Mouse (Mus musculus) erythroblast, embryonic 14.5 days (primary cell): Measurements from ENCODE around the gene Tnr. TPM values are rescaled to one million over a fixed set of nuclear protein-coding genes. Genes with fewer than 3 reads are reported as not detected.

Experiments
- H3K27me3 ChIP-seq: 2 replicates; pipeline ENCODE4 v1.6.1; 2012; ENCODE audit warnings: inconsistent platforms; ENCODE audit not compliant: control insufficient read depth
- H3K36me3 ChIP-seq: 2 replicates; pipeline ENCODE4 v1.6.1; 2012; ENCODE audit warnings: mild to moderate bottlenecking, inconsistent platforms; ENCODE audit not compliant: control insufficient read depth
- H3K4me1 ChIP-seq: 2 replicates; pipeline ENCODE4 v1.6.1; 2012; ENCODE audit warnings: inconsistent platforms; ENCODE audit not compliant: control insufficient read depth
- H3K4me3 ChIP-seq: replicated peaks from 2 replicates; pipeline ENCODE3; 2012; ENCODE audit warnings: moderate library complexity, mild to moderate bottlenecking, inconsistent platforms
- H3K9me3 ChIP-seq: 2 replicates; pipeline ENCODE4 v1.6.1; 2012; ENCODE audit warnings: low read length, inconsistent platforms, mixed read lengths; ENCODE audit not compliant: control insufficient read depth
- GATA1 ChIP-seq: IDR thresholded peaks from 2 replicates; pipeline ENCODE4 v1.6.1; 2012; ENCODE audit warnings: low read length, inconsistent platforms, mixed read lengths
- TAL1 ChIP-seq: IDR thresholded peaks from 3 replicates; pipeline ENCODE4 v1.6.1; 2012; ENCODE audit warnings: low read length, inconsistent platforms, mixed read lengths
- polyA plus RNA-seq: library from polyadenylated mRNA; stranded (reverse); fragments of >175 nt; gene quantifications from 2 replicates; pipeline ENCODE4 v1.2.3, GENCODE M21; 2012

Gene Tnr
- polyA plus RNA-seq, 1 experiment, result not detected

DNA sequence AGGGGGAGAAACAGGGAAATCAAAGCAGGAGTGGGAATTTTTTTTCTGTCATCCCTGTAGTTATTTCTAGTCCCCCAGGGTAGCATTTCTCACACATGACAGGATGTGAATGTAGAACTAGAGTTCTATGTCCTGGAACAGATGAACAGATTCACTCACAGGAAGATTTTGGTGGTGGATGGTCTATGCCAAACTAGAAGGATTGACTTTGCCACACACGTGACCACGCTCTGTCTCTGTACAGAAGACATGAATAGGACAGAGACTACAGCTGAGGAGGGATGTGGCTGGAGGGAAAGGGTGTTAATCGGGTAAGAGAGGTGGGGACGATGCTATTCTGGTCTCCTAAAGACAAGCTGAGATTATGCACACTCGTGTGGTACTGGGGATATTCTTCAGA lies 51.1 kb downstream of the Tnr start:
- Histone ChIP-seq H3K4me1 (no peaks in the 10 kb centered on the region), H3K4me3 (no peak overlapping the region), H3K9me3 (no peaks in the 10 kb centered on the region), H3K27me3 (no peaks in the 10 kb centered on the region), H3K36me3 (no peaks in the 10 kb centered on the region)
- no peak for TF ChIP-seq TAL1
- TF ChIP-seq GATA1, result no peak

DNA sequence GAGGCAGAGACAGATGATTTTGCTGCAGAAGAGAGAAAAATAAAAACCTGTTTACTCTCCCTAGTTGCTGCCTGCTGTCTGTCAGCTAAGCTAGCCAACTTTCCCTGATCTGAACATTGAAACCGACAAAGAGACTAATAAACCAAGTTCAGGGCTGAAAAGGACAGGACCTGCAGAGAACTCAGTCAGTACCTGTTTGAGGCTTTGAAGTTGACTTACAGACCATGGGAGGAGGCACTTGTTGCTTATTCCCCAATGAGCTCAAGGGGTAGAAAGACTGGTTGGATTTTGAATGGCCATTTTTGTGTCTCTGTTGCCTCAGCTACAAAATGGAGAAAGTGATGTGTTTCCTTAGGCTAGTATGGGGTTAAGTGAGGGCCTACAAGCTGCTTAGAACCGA lies 52.7 kb downstream of the Tnr start:
- H3K4me3 ChIP-seq, result no peak overlapping the region
- no peaks in the 10 kb centered on the region for H3K36me3 ChIP-seq
- H3K4me1 ChIP-seq, result no peaks in the 10 kb centered on the region
- H3K27me3 ChIP-seq, result no peaks in the 10 kb centered on the region
- TF ChIP-seq TAL1 (no peak), GATA1 (no peak)
- no peaks in the 10 kb centered on the region for H3K9me3 ChIP-seq

GRCm38 (mm10) chr1:159578391-159578790 lies 54.8 kb downstream of the Tnr start:
- no peak for TF ChIP-seq GATA1
- TF ChIP-seq TAL1, result no peak
- Histone ChIP-seq H3K27me3 (no peaks in the 10 kb centered on the region), H3K4me1 (no peaks in the 10 kb centered on the region), H3K36me3 (no peaks in the 10 kb centered on the region), H3K9me3 (no peaks in the 10 kb centered on the region), H3K4me3 (no peak overlapping the region)

DNA sequence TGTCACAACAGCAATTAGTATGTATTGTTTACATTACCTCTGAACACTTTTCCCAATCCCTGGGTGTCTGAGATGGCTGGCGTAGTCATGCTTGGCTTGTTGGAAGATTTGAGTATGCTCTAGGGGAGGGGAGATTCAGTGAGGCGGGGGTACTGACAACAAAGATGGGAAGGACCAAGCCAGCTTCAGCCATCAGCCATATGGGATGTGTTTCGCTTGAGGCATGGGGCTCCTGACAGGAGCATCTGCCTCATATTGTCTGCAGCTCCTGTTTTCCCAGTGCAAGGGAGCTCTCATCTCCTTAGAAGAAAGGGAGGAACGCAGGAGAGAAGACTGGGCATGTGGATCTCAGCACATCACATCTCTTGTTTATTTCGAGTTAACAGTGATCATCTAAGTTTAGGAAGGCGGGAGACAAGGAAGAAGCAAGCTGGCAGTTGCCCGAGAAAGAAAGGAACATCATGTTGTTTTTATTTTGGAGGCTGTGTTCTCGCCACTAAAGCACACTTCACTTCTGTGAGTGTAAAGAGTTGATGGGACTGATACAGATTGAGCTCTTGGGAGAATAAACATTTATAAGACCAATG lies 56.9 kb downstream of the Tnr start:
- TF ChIP-seq GATA1 (no peak), TAL1 (no peak)

DNA sequence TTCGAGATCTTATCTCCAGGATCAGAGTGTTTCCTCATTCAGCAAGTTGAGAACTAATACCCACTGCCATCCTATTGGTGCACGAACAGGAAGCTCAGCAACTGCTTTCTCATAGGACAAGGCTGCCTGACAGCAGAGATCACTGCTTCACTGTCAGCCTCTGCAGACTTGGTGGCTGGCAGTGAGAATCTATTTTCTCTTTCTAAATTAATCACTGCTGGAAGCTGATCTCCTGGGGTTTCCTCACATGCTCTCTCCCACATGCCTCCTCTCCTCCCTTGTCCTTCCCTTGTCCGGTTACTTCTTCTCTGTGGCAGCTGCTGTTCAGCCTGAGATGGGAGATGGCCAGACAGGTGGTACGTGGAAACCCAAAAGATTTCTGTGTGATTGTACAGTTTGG lies 60.3 kb downstream of the Tnr start:
- no peak for TF ChIP-seq GATA1
- TF ChIP-seq TAL1, result no peak
- H3K4me3 ChIP-seq, result no peak overlapping the region
- no peaks in the 10 kb centered on the region for H3K36me3 ChIP-seq
- H3K27me3 ChIP-seq, result no peaks in the 10 kb centered on the region
- no peaks in the 10 kb centered on the region for H3K4me1 ChIP-seq
- H3K9me3 ChIP-seq, result peaks cover 4% of the 10 kb centered on the region

More for the DNA sequence above, 56.9 kb downstream of the Tnr start:
- Histone ChIP-seq H3K27me3 (no peaks in the 10 kb centered on the region), H3K4me1 (no peaks in the 10 kb centered on the region), H3K4me3 (no peak overlapping the region), H3K9me3 (no peaks in the 10 kb centered on the region; the same call in 1 of the 2 replicates), H3K36me3 (no peaks in the 10 kb centered on the region)

DNA sequence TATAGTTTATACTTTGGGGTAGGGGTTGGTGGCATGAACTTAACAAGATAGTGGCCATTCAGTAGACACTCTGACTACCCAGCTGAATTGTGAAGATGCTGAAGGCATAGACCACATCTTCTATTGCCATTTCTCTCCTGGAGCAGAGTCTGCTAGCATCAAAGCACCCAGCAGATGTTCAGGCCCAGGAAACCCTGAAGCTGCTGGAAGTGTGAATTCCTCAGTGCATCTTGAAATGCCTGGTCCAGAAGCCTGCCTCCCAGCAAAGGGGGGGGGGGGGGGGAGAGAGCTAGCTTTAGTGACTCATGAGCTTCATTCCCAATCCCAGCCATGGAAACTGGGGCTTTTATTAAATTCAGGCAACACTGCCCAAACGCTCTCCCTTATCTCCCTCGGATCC lies 65.2 kb downstream of the Tnr start:
- TF ChIP-seq TAL1 (no peak), GATA1 (no peak)
- Histone ChIP-seq H3K9me3 (peaks cover 4% of the 10 kb centered on the region), H3K27me3 (no peaks in the 10 kb centered on the region), H3K4me1 (no peaks in the 10 kb centered on the region), H3K36me3 (no peaks in the 10 kb centered on the region), H3K4me3 (no peak overlapping the region)

- TF ChIP-seq GATA1 (no peak), TAL1 (no peak)
- no peak overlapping the region for H3K4me3 ChIP-seq
Observed at GRCm38 (mm10) chr1:159594099-159595058, 70.8 kb downstream of the Tnr start.

DNA sequence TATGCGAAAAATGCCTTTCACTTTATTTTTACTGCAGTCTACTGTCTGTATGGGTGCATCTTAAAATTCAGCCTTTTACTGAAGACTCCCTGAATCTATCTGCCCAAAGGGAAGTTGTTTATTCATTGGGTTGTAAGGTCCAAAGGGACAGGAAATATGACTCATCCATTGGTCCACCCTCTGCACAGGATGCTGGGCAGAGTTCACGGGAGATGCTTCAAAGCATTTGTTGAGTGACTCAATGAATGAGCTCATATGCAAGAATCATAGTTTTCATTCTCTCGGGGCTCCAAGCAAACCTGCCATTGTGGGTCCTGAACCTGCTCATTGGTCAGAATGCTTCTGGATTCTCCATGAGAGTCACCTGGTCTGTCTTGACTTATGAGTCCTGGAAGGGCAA lies 72.2 kb downstream of the Tnr start:
- no peaks in the 10 kb centered on the region for H3K27me3 ChIP-seq
- no peak for TF ChIP-seq GATA1
- no peak for TF ChIP-seq TAL1
- no peaks in the 10 kb centered on the region for H3K9me3 ChIP-seq
- H3K36me3 ChIP-seq, result no peaks in the 10 kb centered on the region
- no peaks in the 10 kb centered on the region for H3K4me1 ChIP-seq
- no peak overlapping the region for H3K4me3 ChIP-seq

More at GRCm38 (mm10) chr1:159594099-159595058, 70.8 kb downstream of the Tnr start:
- H3K4me1 ChIP-seq, result no peaks in the 10 kb centered on the region
- no peaks in the 10 kb centered on the region for H3K27me3 ChIP-seq
- H3K9me3 ChIP-seq, result no peaks in the 10 kb centered on the region
- H3K36me3 ChIP-seq, result no peaks in the 10 kb centered on the region

GRCm38 (mm10) chr1:159596640-159597039 lies 73.1 kb downstream of the Tnr start:
- TF ChIP-seq TAL1 (no peak), GATA1 (no peak)
- H3K9me3 ChIP-seq, result no peaks in the 10 kb centered on the region
- H3K27me3 ChIP-seq, result no peaks in the 10 kb centered on the region
- H3K4me1 ChIP-seq, result no peaks in the 10 kb centered on the region
- H3K4me3 ChIP-seq, result no peak overlapping the region
- no peaks in the 10 kb centered on the region for H3K36me3 ChIP-seq
